Mouse (Mus musculus) hindbrain, embryonic 11.5 days (tissue): Measurements from ENCODE around the gene Denr. TPM values are rescaled to one million over a fixed set of nuclear protein-coding genes. Genes with fewer than 3 reads are reported as not detected.
A peak's percentile ranks its signal among the peaks of the same experiment; 100 is the strongest.

Experiments
- ATAC-seq: fragments of 200-750 bp; cut with Nextera tagmentation; 2 replicates; pipeline ENCODE4 v1.8.0; 2017; ENCODE audit warnings: mild to moderate bottlenecking, moderate TSS enrichment, moderate library complexity; ENCODE audit not compliant: low FRiP score
- DNase-seq: peaks from one replicate; pipeline ENCODE4 v3.0.0-alpha.2; 2015; ENCODE audit warnings: low spot score
- H3K27ac ChIP-seq: fragments of 300-500 bp; sonication (generic); 2 replicates; pipeline ENCODE4 v1.5.1; 2014; ENCODE audit warnings: mild to moderate bottlenecking, low read depth, low read length
- H3K27me3 ChIP-seq: fragments of 300-500 bp; sonication (generic); 2 replicates; pipeline ENCODE4 v1.6.1; 2014; ENCODE audit warnings: mild to moderate bottlenecking, low read length, moderate library complexity, mixed read lengths; ENCODE audit not compliant: control insufficient read depth, insufficient read depth
- H3K36me3 ChIP-seq: fragments of 300-500 bp; sonication (generic); 2 replicates; pipeline ENCODE4 v1.6.1; 2014; ENCODE audit warnings: mild to moderate bottlenecking, low read length, moderate library complexity, mixed read lengths; ENCODE audit not compliant: control insufficient read depth, insufficient read depth
- H3K4me1 ChIP-seq: fragments of 300-500 bp; sonication (generic); replicated peaks from 2 replicates; pipeline ENCODE4 v1.6.1; 2014; ENCODE audit warnings: low read length, mixed read lengths; ENCODE audit not compliant: control insufficient read depth, insufficient read depth
- H3K4me2 ChIP-seq: fragments of 300-500 bp; sonication (generic); replicated peaks from 2 replicates; pipeline ENCODE4 v1.6.1; 2014; ENCODE audit warnings: mild to moderate bottlenecking, low read depth, low read length
- H3K4me3 ChIP-seq: fragments of 300-500 bp; sonication (generic); 2 replicates; pipeline ENCODE4 v1.5.1; 2014; ENCODE audit warnings: low read depth, low read length
- H3K9ac ChIP-seq: fragments of 300-500 bp; sonication (generic); 2 replicates; pipeline ENCODE4 v1.6.1; 2014; ENCODE audit warnings: low read depth, low read length
- H3K9me3 ChIP-seq: fragments of 300-500 bp; sonication (generic); 2 replicates; pipeline ENCODE4 v1.6.1; 2016; ENCODE audit warnings: low read length; ENCODE audit not compliant: control insufficient read depth
- WGBS: fragments of 180-500 bp; shearing (Covaris S2); extraction: QIAGEN DNeasy Blood & Tissue Kit; methylation state at CpG from one replicate; pipeline ENCODE4 v1.1.7; 2014; 5-methylcytosine and 5-hydroxymethylcytosine counted together
- polyA plus RNA-seq: library from polyadenylated mRNA; unstranded; fragments of >200 nt; fragmentation: Nextera tagmentation; extraction: Ambion mirVana; gene quantifications from 2 replicates; pipeline ENCODE4 v1.2.1, GENCODE M21; 2014

Gene Denr
- polyA plus RNA-seq, 1 experiment from 2014 or later: 172 TPM

- ATAC-seq (no peak), DNase-seq (no peak)
- no peak overlapping the region for H3K4me3 ChIP-seq
- H3K9me3 ChIP-seq: no peaks in the 10 kb centered on the region
- no peak overlapping the region for H3K4me2 ChIP-seq
- 80% methylated on average over 8 of the region's 8 CpGs for WGBS
- H3K27ac ChIP-seq: no peak overlapping the region
- no peaks in the 10 kb centered on the region for H3K36me3 ChIP-seq
- no peak overlapping the region for H3K9ac ChIP-seq
- 0 out of 2 replicates have a peak, but pooled peaks cover 2% of the 10 kb centered on the region for H3K27me3 ChIP-seq
- no peaks in the 10 kb centered on the region; the same call in 1 of the 2 replicates for H3K4me1 ChIP-seq
Observed at GRCm38 (mm10) chr5:123969216-123969615, 62.2 kb downstream of the Denr start.

- H3K27me3 ChIP-seq: 0 out of 2 replicates have a peak, but pooled peaks cover 2% of the 10 kb centered on the region
- H3K9ac ChIP-seq: no peak overlapping the region
- WGBS: 89% methylated on average over 4 of the region's 4 CpGs
- DNase-seq (no peak), ATAC-seq (no peak)
- H3K27ac ChIP-seq: no peak overlapping the region
- H3K4me2 ChIP-seq: no peak overlapping the region
- H3K9me3 ChIP-seq: no peaks in the 10 kb centered on the region
- H3K4me3 ChIP-seq: no peak overlapping the region
- H3K4me1 ChIP-seq: peaks cover 3% of the 10 kb centered on the region; the same call in 1 of the 2 replicates
- H3K36me3 ChIP-seq: no peaks in the 10 kb centered on the region
Observed at GRCm38 (mm10) chr5:123970576-123970975, 63.6 kb downstream of the Denr start.

- H3K9ac ChIP-seq: no peak overlapping the region
- no peak for DNase-seq
- H3K4me1 ChIP-seq: peaks cover 3% of the 10 kb centered on the region
- no peaks in the 10 kb centered on the region for H3K9me3 ChIP-seq
- WGBS: 64% methylated on average over 6 of the region's 6 CpGs
- no peak for ATAC-seq
- H3K27ac ChIP-seq: no peak overlapping the region
- H3K4me3 ChIP-seq: no peak overlapping the region
- peaks cover 4% of the 10 kb centered on the region; the same call in 1 of the 2 replicates for H3K27me3 ChIP-seq
- H3K4me2 ChIP-seq: no peak overlapping the region
- H3K36me3 ChIP-seq: no peaks in the 10 kb centered on the region
Observed at GRCm38 (mm10) chr5:123972453-123972852, 65.5 kb downstream of the Denr start.

- Histone ChIP-seq H3K4me3 (peak within 1 kb of the TSS; percentile 61), H3K9ac (peak within 1 kb of the TSS; percentile 66), H3K4me2 (peak within 1 kb of the TSS; percentile 92), H3K36me3 (no peaks in the 10 kb centered on the region), H3K27me3 (peaks cover 8% of the 10 kb centered on the region; the same call in 1 of the 2 replicates), H3K27ac (0 out of 2 replicates have a peak within 1 kb of the TSS, but pooled peaks have one; percentile 42), H3K9me3 (no peaks in the 10 kb centered on the region), H3K4me1 (peaks cover 3% of the 10 kb centered on the region)
- DNase-seq: peak; percentile 76
- WGBS: 2% methylated on average over 60 of the region's 106 CpGs
- peak; percentile 72 for ATAC-seq
Observed at GRCm38 (mm10) chr5:123973299-123974178, 66.6 kb downstream of the Denr start, which contains the start of gene Hip1r. TSS of gene Hip1r (plus strand) at chr5:123973628.

GRCm38 (mm10) chr5:123974179-123974485 is 67.2 kb downstream of the Denr start:
- Histone ChIP-seq H3K4me3 (peak overlapping the region; percentile 61), H3K36me3 (no peaks in the 10 kb centered on the region), H3K27me3 (peaks cover 8% of the 10 kb centered on the region; the same call in 1 of the 2 replicates), H3K27ac (no peak overlapping the region), H3K4me1 (peaks cover 3% of the 10 kb centered on the region), H3K9me3 (no peaks in the 10 kb centered on the region), H3K4me2 (peak overlapping the region; percentile 92), H3K9ac (peak overlapping the region; percentile 66)
- DNase-seq (no peak), ATAC-seq (peak; percentile 25; the same call in 1 of the 2 replicates)
- under 1% methylated on average over 14 of the region's 14 CpGs for WGBS

GRCm38 (mm10) chr5:123974616-123975111 is 67.7 kb downstream of the Denr start:
- no peak for DNase-seq
- H3K27me3 ChIP-seq: peaks cover 8% of the 10 kb centered on the region; the same call in 1 of the 2 replicates
- ATAC-seq: no peak
- peak overlapping the region; percentile 92 for H3K4me2 ChIP-seq
- WGBS: 35% methylated on average over 11 of the region's 11 CpGs
- peaks cover 3% of the 10 kb centered on the region for H3K4me1 ChIP-seq
- no peak overlapping the region for H3K27ac ChIP-seq
- peak overlapping the region; percentile 61 for H3K4me3 ChIP-seq
- H3K9ac ChIP-seq: no peak overlapping the region
- no peaks in the 10 kb centered on the region for H3K36me3 ChIP-seq
- H3K9me3 ChIP-seq: no peaks in the 10 kb centered on the region

- 68% methylated on average over 6 of the region's 6 CpGs for WGBS
- H3K36me3 ChIP-seq: no peaks in the 10 kb centered on the region
- DNase-seq (no peak), ATAC-seq (no peak)
- peaks cover 3% of the 10 kb centered on the region for H3K4me1 ChIP-seq
- H3K27ac ChIP-seq: no peak overlapping the region
- no peak overlapping the region for H3K9ac ChIP-seq
- no peaks in the 10 kb centered on the region for H3K9me3 ChIP-seq
- H3K4me3 ChIP-seq: no peak overlapping the region
- no peak overlapping the region for H3K4me2 ChIP-seq
- peaks cover 8% of the 10 kb centered on the region; the same call in 1 of the 2 replicates for H3K27me3 ChIP-seq
Observed at GRCm38 (mm10) chr5:123975668-123976180, 68.7 kb downstream of the Denr start.

GRCm38 (mm10) chr5:123977231-123977630 is 70.3 kb downstream of the Denr start:
- ATAC-seq (no peak), DNase-seq (no peak)
- H3K36me3 ChIP-seq: no peaks in the 10 kb centered on the region
- WGBS: 41% methylated on average over 3 of the region's 3 CpGs
- H3K27me3 ChIP-seq: peaks cover 8% of the 10 kb centered on the region; the same call in 1 of the 2 replicates
- no peak overlapping the region for H3K27ac ChIP-seq
- peaks cover 3% of the 10 kb centered on the region for H3K4me1 ChIP-seq
- H3K9ac ChIP-seq: no peak overlapping the region
- H3K4me3 ChIP-seq: no peak overlapping the region
- H3K9me3 ChIP-seq: no peaks in the 10 kb centered on the region
- no peak overlapping the region for H3K4me2 ChIP-seq
